Mouse (Mus musculus) G1E (cell line): Measurements from ENCODE around the gene Fbxl22.

Experiments used
- CTCF ChIP-seq: IDR thresholded peaks from 2 replicates; pipeline ENCODE4 v1.5.1; 2012; ENCODE audit warnings: low read depth, low read length, inconsistent platforms, mixed read lengths
- TAL1 ChIP-seq: conservative IDR thresholded peaks from 2 replicates; pipeline ENCODE4 v1.6.1; 2012; ENCODE audit warnings: low read depth, low read length, inconsistent platforms, mixed read lengths

DNA sequence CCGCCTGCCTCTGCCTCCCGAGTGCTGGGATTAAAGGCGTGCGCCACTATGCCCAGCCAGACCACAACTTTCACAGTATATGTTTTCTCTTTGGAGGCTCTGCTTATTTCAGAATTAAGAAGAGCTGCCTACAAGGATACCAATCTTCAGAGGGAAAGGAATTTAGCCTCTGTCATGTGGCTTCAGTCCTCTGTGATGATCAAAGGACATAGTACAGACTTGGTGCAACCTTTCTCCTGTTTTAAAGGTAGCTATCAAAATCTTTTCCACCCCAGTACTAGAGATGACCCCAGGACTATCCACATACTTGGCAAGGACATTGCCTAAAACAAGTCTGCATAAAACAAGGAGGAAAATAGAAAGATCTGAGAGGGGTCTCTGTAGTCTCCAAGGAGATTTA is 44.6 kb upstream of the Fbxl22 start:
- TF ChIP-seq TAL1, result no peak
- no peak for TF ChIP-seq CTCF
